Mouse (Mus musculus): ENCODE results near the gene Hacd3.

DNA sequence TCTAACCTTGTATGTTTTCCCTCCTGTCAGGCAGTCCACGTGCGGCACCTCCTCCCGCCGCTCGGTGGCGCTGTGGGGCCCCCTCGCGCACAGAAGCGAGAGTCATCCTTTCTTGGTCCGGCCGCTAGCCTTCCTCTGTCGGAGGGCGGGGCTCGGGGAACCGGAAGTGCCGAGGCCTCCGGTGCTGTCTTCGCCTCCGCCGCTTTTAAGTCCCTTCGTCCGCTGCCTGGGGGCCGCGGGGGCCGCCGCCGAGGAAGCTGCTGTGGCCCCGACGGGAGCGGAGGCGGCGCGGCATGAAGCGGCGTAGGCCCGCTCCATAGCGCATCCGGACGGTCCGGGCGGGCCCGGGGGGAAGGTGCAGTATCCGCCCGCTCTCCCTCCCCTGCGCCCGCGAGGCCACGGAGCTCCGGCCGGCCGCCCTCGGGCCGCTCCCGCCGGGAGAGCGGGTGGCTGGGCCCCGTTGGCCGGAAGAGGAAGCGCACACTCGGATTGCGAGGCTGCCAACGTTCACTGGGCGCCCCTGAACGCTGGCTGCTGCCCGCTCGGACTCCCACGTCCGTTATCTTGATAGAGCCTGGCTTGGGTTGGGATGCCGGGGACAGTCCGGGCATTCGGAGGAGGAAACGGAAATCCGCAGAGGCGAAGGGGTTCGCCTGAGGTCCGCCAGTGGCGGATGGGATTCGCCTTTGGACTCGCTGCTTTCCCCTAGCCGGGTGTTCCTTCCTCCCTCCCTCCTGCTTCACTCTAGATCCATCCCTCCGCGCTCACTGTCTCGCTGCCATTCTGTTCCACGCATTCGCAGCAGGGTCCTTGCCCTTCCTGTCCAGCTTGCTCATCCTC, 11.0 kb upstream of the Hacd3 start, which contains the start of gene Dpp8:
- TF ChIP-seq POLR2A (IDR thresholded peaks at IDR 0.05; ENCODE audit: insufficient read length, low read depth), result peak; percentile 64
- TF ChIP-seq TCF12 (IDR thresholded peaks at IDR 0.05; ENCODE audit: insufficient read depth, poor library complexity, severe bottlenecking), result no peak
- TF ChIP-seq POLR2AphosphoS2 (IDR thresholded peaks at IDR 0.05; ENCODE audit: insufficient read length, low read depth), result no peak
- peak; percentile 29 for TF ChIP-seq USF1 (IDR thresholded peaks at IDR 0.05; ENCODE audit: low read depth)
- peak in 1 of 3 experiments; percentile 2 for TF ChIP-seq MYOG (IDR thresholded peaks at IDR 0.05; ENCODE audit: control insufficient read depth in 1 of 3, insufficient read depth in 1 of 3, insufficient read length in 2 of 3, low read depth in 2 of 3)
- TF ChIP-seq MYOD1 (IDR thresholded peaks at IDR 0.05; ENCODE audit: control insufficient read depth in 1 of 3, insufficient read length in 2 of 3, low read depth in 2 of 3), result peak in 1 of 3 experiments; percentile 6
